Mouse (Mus musculus): ENCODE measurements at regions not wholly inside any gene's neighbourhood (a gene's known extent, or its start where the extent isn't known, plus 50 kb on each side); places are given as distances from the start of the nearest gene placed in this dataset.

- TF ChIP-seq FLI1 (IDR thresholded peaks at IDR 0.05; ENCODE audit: low read length), result no peak
- TF ChIP-seq GATA1 (IDR thresholded peaks at IDR 0.05; ENCODE audit: borderline replicate concordance, low read length), result no peak
Measured at GRCm38 (mm10) chr3:52180785-52181184, 75.9 kb upstream of the Maml3 start.
